Mouse (Mus musculus) thymus, adult 2 months (tissue): ENCODE results near the gene Acvr2b.

Source experiments
- CTCF ChIP-seq: fragments of 200-500 bp; IDR thresholded peaks from 2 replicates; pipeline ENCODE4 v1.5.1; 2012; ENCODE audit warnings: mild to moderate bottlenecking, control low read depth, low read length, moderate library complexity, borderline replicate concordance; ENCODE audit not compliant: control insufficient read depth, poor library complexity, insufficient read depth; ENCODE audit errors: extremely low read depth
- POLR2A ChIP-seq: fragments of 200-500 bp; IDR thresholded peaks from 2 replicates; pipeline ENCODE4 v1.6.1; 2012; ENCODE audit warnings: mild to moderate bottlenecking, low read length, control low read depth, moderate library complexity; ENCODE audit not compliant: control insufficient read depth, poor library complexity, insufficient read depth; ENCODE audit errors: extremely low read depth

DNA sequence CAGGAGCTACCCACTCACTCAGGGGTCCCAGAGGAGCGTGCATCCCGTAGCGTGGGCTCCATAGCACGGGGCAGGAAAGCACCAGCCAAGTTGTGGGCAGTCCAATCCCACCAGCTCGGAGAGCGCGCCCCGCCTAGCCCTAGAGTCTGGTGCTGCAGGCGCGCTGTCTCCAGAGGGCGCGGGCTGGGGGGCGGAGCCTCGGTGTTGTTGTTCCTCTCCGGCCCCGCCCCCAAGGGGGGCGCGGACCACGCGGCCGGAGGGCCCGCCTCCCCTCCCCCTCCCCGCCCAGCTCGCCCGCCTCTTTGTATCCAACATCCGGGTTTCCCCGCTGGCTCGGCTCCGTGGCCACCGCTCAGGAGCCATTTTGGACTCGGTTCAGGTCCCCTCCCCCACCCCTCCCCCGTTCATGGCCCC lies at the start of gene Acvr2b:
- TF ChIP-seq POLR2A (0 out of 2 replicates have a peak, but pooled peaks have one; percentile 23), CTCF (peak; percentile 61; the same call in 1 of the 2 replicates)
